Mouse (Mus musculus) cerebral cortex, adult 2 months (tissue): ENCODE measurements around the gene Dnal1.

ENCODE experiments used
- WGBS: fragments of 180-500 bp; shearing (Covaris S2); methylation state at CpG from one replicate; pipeline ENCODE4 v1.1.7; 2018; 5-methylcytosine and 5-hydroxymethylcytosine counted together

Gene Dnal1

GRCm38 (mm10) chr12:84185547-84185946 is 71.4 kb downstream of the Dnal1 start:
- 77% methylated on average over 6 of the region's 6 CpGs for WGBS

GRCm38 (mm10) chr12:84186536-84186935 is 72.4 kb downstream of the Dnal1 start:
- WGBS: 63% methylated on average over 3 of the region's 3 CpGs

- WGBS: 41% methylated on average over 5 of the region's 5 CpGs
Measured at GRCm38 (mm10) chr12:84186950-84187349, 72.8 kb downstream of the Dnal1 start.

- WGBS: 54% methylated on average over 15 of the region's 15 CpGs
Measured at GRCm38 (mm10) chr12:84187752-84188601, 73.8 kb downstream of the Dnal1 start.

GRCm38 (mm10) chr12:84188881-84189444 is 74.8 kb downstream of the Dnal1 start:
- WGBS: 77% methylated on average over 14 of the region's 14 CpGs

- WGBS: 55% methylated on average over 15 of the region's 15 CpGs
Measured at GRCm38 (mm10) chr12:84190151-84190820, 76.1 kb downstream of the Dnal1 start.

GRCm38 (mm10) chr12:84191190-84191589 is 77.0 kb downstream of the Dnal1 start:
- WGBS: 71% methylated on average over 7 of the region's 7 CpGs

- WGBS: 47% methylated on average over 5 of the region's 5 CpGs
Measured at GRCm38 (mm10) chr12:84191770-84192169, 77.6 kb downstream of the Dnal1 start.

- 14% methylated on average over 13 of the region's 13 CpGs for WGBS
Measured at GRCm38 (mm10) chr12:84192280-84192679, 78.1 kb downstream of the Dnal1 start.

- WGBS: under 1% methylated on average over 102 of the region's 102 CpGs
Measured at GRCm38 (mm10) chr12:84192741-84193641, 78.8 kb downstream of the Dnal1 start.

GRCm38 (mm10) chr12:84193642-84194399 is 79.7 kb downstream of the Dnal1 start:
- WGBS: under 1% methylated on average over 49 of the region's 49 CpGs

GRCm38 (mm10) chr12:84194400-84195109 is 80.4 kb downstream of the Dnal1 start:
- 5% methylated on average over 13 of the region's 13 CpGs for WGBS

- WGBS: 83% methylated on average over 6 of the region's 6 CpGs
Measured at GRCm38 (mm10) chr12:84195195-84195594, 81.0 kb downstream of the Dnal1 start.
